Mouse (Mus musculus) sigmoid colon, adult 10 weeks (tissue): ENCODE measurements around the gene Mogat2. TPM values are rescaled to one million over a fixed set of nuclear protein-coding genes. Genes with fewer than 3 reads are reported as not detected.

ENCODE experiments used
- polyA plus RNA-seq: library from polyadenylated mRNA; stranded (reverse); fragments of 350-450 nt; fragmentation: Illumina TruSeq; extraction: RNeasy Lipid Tissue Mini Kit (QIAGEN cat#74804); gene quantifications from one replicate; pipeline ENCODE4 v1.2.3, GENCODE M21; 2014; ENCODE audit warnings: low read depth, low replicate concordance

Mogat2 gene
- 0.41 TPM for polyA plus RNA-seq

DNA sequence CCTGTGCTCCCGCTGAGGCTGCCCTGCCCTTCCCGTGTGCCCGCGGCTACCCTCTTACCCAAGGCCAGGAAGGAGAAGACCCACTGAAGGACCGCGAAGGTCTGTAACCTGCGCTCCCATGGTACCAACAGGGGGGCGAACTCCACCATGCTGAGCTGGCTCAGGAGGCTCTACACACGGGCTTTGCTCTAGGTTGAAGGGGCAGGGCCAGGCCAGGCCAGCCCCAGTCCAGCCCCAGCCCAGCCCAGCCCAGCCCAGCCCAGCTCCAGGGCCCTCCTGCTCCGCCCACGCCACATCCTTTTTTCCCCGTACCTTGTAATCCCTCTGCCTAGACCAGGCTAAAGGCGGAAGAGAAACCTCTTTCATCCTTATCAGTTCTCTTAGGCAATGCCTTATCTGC is at the start of gene Mogat2:
Mogat2 (minus strand) TSS at position 203 of the 400 bp plus-strand sequence.

DNA sequence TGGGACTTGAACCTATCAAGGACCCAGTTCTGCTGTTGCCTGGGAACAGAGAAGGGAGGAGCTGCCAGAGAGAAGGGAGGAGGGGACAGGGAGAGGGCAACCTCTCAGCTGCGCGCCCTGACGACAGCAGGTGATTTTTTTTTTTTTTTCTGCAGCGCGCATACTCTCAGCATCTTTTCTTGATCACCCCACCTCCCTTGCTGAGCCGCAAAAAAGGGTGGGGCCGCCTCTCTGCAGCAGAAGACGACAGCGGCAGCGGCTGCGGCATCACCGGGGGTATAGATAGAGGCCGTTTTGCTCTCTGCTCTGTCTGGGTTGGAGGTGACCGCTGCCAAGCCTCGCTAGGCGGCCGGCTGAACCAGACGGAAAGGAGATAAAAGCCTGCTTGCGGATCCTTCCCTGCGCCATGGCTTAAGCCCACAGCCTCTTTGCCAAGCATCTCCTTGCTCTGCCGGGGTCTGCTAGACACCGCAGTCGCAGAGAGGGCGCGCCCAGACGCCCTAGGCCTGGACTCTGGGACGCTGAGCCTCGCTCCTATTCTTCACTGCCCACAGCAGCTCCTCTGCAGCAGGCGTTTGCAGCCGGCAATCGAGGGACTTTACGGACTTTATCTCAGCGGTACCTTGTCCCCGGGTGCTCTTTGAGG is 29.0 kb upstream of the Mogat2 start, which contains the start of gene Map6:
Map6 (plus strand) TSS at position 197 of the 646 bp plus-strand sequence.

DNA sequence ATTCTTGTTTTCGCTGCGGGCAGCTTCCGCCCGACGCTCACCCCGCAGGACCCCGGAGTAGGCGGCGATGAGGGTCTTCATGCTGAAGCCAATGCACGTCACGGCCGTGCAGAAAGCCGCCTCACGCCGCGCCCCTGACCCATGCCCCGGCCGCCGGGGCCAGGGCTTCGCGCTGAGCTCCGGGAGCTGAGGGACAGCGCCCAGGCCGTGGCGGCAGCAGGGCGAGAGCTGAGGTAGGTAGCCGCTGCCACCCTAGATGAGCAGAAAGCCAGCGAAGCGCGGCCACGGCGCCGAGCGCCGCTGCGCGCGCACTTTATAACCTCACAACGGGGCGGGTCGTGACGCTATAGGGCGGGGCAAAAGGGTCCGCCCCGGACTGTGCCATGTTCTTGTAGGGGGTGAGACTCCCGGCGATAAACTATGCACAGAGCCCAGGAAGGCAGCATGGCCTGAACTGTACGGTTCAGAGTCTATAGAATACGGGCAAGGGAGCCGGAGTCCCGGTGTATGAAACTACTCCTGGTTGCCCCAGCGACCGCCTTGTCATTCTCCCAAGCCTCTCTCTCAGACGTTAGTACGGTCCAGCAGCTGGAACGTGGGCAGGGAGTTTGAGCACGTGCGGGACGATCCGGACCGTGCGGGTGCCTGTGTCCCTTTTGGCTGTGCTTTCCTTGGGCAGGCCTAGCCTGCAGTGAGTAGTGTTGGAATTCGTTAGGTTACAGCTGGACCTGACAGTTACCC is 55.8 kb downstream of the Mogat2 start, which contains the start of gene Dgat2:
Dgat2 (minus strand) TSS at position 288 of the 741 bp plus-strand sequence.

Other genes with a start within 250 kb of the Mogat2 start
- 10.9 TPM for gene Uvrag, start 97.5 kb downstream of the Mogat2 start, polyA plus RNA-seq
- 7.0 TPM for gene Dgat2, start 55.9 kb downstream of the Mogat2 start, polyA plus RNA-seq
- 0.79 TPM for gene Map6, start 28.8 kb upstream of the Mogat2 start, polyA plus RNA-seq
- 34.9 TPM for gene Serpinh1, start 114.6 kb upstream of the Mogat2 start, polyA plus RNA-seq
- 0.16 TPM for gene Gdpd5, start 142.8 kb upstream of the Mogat2 start, polyA plus RNA-seq
- not detected for gene Klhl35, start 227.4 kb upstream of the Mogat2 start, polyA plus RNA-seq
- 931 TPM for gene Rps3, start 245.1 kb upstream of the Mogat2 start, polyA plus RNA-seq